Mouse (Mus musculus) lung, embryonic 15.5 days (tissue): ENCODE data around the gene Rmnd5b. TPM values are rescaled to one million over a fixed set of nuclear protein-coding genes. Genes with fewer than 3 reads are reported as not detected.

Source experiments
- ATAC-seq: fragments of 200-750 bp; cut with Nextera tagmentation; 2 replicates; pipeline ENCODE4 v1.8.0; 2017; ENCODE audit warnings: moderate number of reproducible peaks, borderline replicate concordance; ENCODE audit not compliant: low FRiP score, low TSS enrichment; ENCODE audit errors: extremely low read depth
- H3K27ac ChIP-seq: fragments of 300-500 bp; sonication (generic); 2 replicates; pipeline ENCODE4 v1.5.1; 2015; ENCODE audit warnings: moderate library complexity, mild to moderate bottlenecking, inconsistent platforms
- H3K27me3 ChIP-seq: fragments of 300-500 bp; sonication (generic); 2 replicates; pipeline ENCODE4 v1.6.1; 2015; ENCODE audit warnings: inconsistent platforms
- H3K36me3 ChIP-seq: fragments of 300-500 bp; sonication (generic); 2 replicates; pipeline ENCODE4 v1.6.1; 2015; ENCODE audit warnings: inconsistent platforms
- H3K4me1 ChIP-seq: fragments of 300-500 bp; sonication (generic); 2 replicates; pipeline ENCODE4 v1.6.1; 2015; ENCODE audit warnings: inconsistent platforms
- H3K4me2 ChIP-seq: fragments of 300-500 bp; sonication (generic); 2 replicates; pipeline ENCODE4 v1.6.1; 2015; ENCODE audit warnings: inconsistent platforms, mild to moderate bottlenecking, moderate library complexity
- H3K4me3 ChIP-seq: fragments of 300-500 bp; sonication (generic); 2 replicates; pipeline ENCODE4 v1.5.1; 2015; ENCODE audit warnings: mild to moderate bottlenecking, inconsistent platforms
- H3K9ac ChIP-seq: fragments of 300-500 bp; sonication (generic); 2 replicates; pipeline ENCODE4 v1.6.1; 2015; ENCODE audit warnings: inconsistent platforms
- H3K9me3 ChIP-seq: fragments of 300-500 bp; sonication (generic); 2 replicates; pipeline ENCODE4 v1.6.1; 2016; ENCODE audit warnings: inconsistent platforms
- WGBS: fragments of 180-500 bp; shearing (Covaris S2); methylation state at CpG from one replicate; pipeline ENCODE4 v1.1.7; 2015; 5-methylcytosine and 5-hydroxymethylcytosine counted together
- polyA plus RNA-seq: library from polyadenylated mRNA; unstranded; fragments of >200 nt; fragmentation: Nextera tagmentation; extraction: Ambion mirVana; gene quantifications from 2 replicates; pipeline ENCODE4 v1.2.1, GENCODE M21; 2015

The Rmnd5b gene
- polyA plus RNA-seq, 1 experiment from 2014 or later = 43.8 TPM

DNA sequence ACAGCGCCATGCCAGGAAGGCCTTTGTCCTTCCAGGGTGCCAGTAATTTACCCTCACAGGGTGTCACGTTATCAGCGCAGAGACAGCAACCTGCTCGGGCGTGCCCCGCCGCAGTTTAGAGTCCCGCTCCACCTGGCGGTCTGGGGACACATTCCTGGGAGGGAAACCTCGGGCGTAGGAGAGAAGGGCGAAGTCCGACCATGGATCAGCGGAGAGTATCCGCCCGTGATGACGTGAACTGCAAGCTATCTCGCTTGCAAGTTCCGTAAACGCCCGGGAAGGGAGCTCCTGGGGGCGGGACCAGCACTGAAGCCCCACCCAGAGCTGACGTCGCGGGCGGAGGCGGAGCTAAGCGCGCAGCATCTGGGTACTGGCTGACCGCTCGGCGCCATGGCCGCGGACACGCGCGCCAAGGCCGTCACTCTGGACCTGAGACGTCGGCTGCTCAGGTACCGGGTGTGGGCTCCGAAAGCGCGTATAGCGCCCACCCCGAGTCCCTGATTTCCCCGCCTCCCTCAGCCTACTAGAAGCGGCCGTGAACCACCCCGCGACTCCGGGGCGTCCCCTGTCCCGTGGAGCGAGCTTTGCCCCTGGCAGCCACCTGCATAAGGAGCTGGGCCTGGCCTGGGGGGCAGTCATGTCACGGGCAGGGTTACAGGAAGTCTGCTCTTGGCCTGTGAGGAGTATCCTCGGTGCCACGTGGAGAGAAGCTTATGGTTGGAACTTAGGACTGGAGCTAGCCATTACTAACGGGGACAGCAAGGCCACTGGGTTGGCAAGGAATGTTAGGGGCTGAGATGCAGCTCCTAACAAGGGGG, 51.1 kb downstream of the Rmnd5b start, which contains the start of gene Phykpl:
Gene Phykpl (plus strand): TSS at position 327 of the 818 bp plus-strand sequence.
- peak; percentile 95 for ATAC-seq

DNA sequence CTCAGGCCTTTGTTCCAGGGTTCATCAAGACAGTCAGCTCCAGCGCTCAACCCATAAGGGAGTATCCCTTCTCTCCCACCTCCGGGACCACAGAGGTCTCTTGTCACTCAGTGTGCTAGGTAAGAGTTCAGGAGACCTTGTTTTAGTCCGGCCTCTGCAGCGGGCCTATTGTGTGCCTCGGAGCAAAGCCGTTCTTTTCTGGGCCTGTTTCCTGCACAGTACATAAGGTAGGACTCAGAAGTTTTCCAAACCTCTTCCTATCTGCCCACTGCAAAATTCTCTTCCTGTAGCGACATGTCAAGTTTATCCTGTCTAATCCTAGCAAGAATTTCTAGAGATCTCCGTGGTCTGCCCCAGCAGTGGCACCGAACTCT, 51.7 kb downstream of the Rmnd5b start:
- H3K4me3 ChIP-seq = peak overlapping the region; percentile 81
- WGBS = 15% methylated on average over 9 of the region's 9 CpGs

More for the DNA sequence above, 51.1 kb downstream of the Rmnd5b start, which contains the start of gene Phykpl:
- H3K36me3 ChIP-seq = peaks cover 27% of the 10 kb centered on the region
- H3K27me3 ChIP-seq = no peaks in the 10 kb centered on the region
- peak within 1 kb of the TSS; percentile 84 for H3K9ac ChIP-seq
- WGBS = under 1% methylated on average over 59 of the region's 59 CpGs
- peaks cover 19% of the 10 kb centered on the region for H3K4me1 ChIP-seq
- peak within 1 kb of the TSS; percentile 81 for H3K4me3 ChIP-seq
- H3K9me3 ChIP-seq = no peaks in the 10 kb centered on the region
- H3K27ac ChIP-seq = peak within 1 kb of the TSS; percentile 93
- peak within 1 kb of the TSS; percentile 86 for H3K4me2 ChIP-seq

GRCm38 (mm10) chr11:51582713-51583112, 53.0 kb downstream of the Rmnd5b start:
- 19% methylated on average over 8 of the region's 8 CpGs for WGBS
- no peak overlapping the region for H3K4me2 ChIP-seq
- H3K9me3 ChIP-seq = no peaks in the 10 kb centered on the region
- H3K9ac ChIP-seq = no peak overlapping the region
- H3K27me3 ChIP-seq = no peaks in the 10 kb centered on the region
- peaks cover 19% of the 10 kb centered on the region for H3K4me1 ChIP-seq
- H3K27ac ChIP-seq = no peak overlapping the region
- no peak overlapping the region for H3K4me3 ChIP-seq
- ATAC-seq = no peak
- H3K36me3 ChIP-seq = peaks cover 9% of the 10 kb centered on the region

More for the DNA sequence above, 51.7 kb downstream of the Rmnd5b start:
- peak overlapping the region; percentile 93 for H3K27ac ChIP-seq
- peaks cover 19% of the 10 kb centered on the region for H3K4me1 ChIP-seq
- H3K27me3 ChIP-seq = no peaks in the 10 kb centered on the region
- H3K9ac ChIP-seq = peak overlapping the region; percentile 84
- H3K9me3 ChIP-seq = no peaks in the 10 kb centered on the region
- peaks cover 21% of the 10 kb centered on the region for H3K36me3 ChIP-seq
- peak; percentile 11; the same call in 1 of the 2 replicates for ATAC-seq
- peak overlapping the region; percentile 86 for H3K4me2 ChIP-seq

DNA sequence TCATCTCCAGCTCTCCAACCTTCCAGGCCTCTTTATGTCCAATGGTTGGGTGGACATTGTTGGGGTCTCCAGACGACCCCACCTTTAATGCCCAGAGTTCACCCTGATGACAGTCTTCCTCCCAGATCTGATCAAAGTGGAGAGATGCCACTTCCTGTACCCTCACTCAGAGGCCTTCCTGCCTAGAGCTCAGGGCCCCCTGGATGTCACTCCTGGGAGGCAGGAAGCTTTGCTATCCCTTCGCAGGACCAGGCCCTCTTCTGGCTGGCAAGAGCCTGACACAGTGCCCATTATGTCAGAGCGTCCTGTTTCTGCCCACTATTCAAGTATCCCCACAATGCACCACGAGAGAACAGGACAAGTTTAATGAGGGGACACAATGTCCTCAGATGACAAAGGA, 56.7 kb downstream of the Rmnd5b start:
- H3K4me1 ChIP-seq = peaks cover 5% of the 10 kb centered on the region
- 60% methylated on average over 4 of the region's 4 CpGs for WGBS
- H3K27ac ChIP-seq = no peak overlapping the region

DNA sequence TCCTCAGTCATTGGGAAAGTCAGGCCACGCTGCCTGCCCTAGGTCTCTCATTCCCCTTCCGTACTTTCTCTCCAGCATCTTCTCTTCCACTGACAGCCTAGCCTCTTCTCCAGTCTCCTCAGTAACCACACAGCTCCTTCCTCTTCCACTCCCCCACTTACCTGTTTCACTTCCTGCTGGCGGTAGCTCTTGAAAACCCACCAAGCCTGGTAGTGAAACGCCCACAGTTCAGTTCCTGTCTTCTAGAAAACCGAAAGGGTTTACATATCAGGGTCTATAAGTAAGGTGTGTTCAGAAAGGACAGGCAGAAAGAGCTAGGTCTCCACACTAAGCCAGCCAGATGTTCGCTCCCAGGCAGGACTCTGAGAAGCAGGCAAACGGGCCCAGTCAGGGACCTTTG, 58.1 kb downstream of the Rmnd5b start:
- Histone ChIP-seq H3K9ac (no peak overlapping the region), H3K4me1 (no peaks in the 10 kb centered on the region), H3K9me3 (no peaks in the 10 kb centered on the region), H3K4me2 (no peak overlapping the region), H3K36me3 (no peaks in the 10 kb centered on the region), H3K27ac (no peak overlapping the region), H3K4me3 (no peak overlapping the region), H3K27me3 (no peaks in the 10 kb centered on the region)
- 64% methylated on average over 7 of the region's 7 CpGs for whole genome bisulfite sequencing
- ATAC-seq = no peak

More for the DNA sequence above, 56.7 kb downstream of the Rmnd5b start:
- H3K9ac ChIP-seq = no peak overlapping the region
- H3K27me3 ChIP-seq = no peaks in the 10 kb centered on the region
- H3K9me3 ChIP-seq = no peaks in the 10 kb centered on the region
- ATAC-seq = no peak
- H3K4me3 ChIP-seq = no peak overlapping the region
- H3K4me2 ChIP-seq = no peak overlapping the region
- H3K36me3 ChIP-seq = no peaks in the 10 kb centered on the region

GRCm38 (mm10) chr11:51576454-51576853, 59.2 kb downstream of the Rmnd5b start:
- Histone ChIP-seq H3K27ac (no peak overlapping the region), H3K27me3 (no peaks in the 10 kb centered on the region), H3K4me1 (no peaks in the 10 kb centered on the region), H3K9me3 (no peaks in the 10 kb centered on the region), H3K4me2 (no peak overlapping the region), H3K36me3 (no peaks in the 10 kb centered on the region), H3K4me3 (no peak overlapping the region), H3K9ac (no peak overlapping the region)
- no peak for ATAC-seq
- 75% methylated on average over 4 of the region's 4 CpGs for WGBS

Other genes starting within 250 kb of the Rmnd5b start
- 18.1 and 20.8 TPM in 2 replicates for gene Phykpl, start 51.1 kb downstream of the Rmnd5b start, polyA plus RNA-seq
- gene Hnrnpab, start 29.0 kb downstream of the Rmnd5b start, polyA plus RNA-seq = 465 and 488 TPM in 2 replicates
- 126 and 144 TPM in 2 replicates for gene Nhp2, start 16.2 kb downstream of the Rmnd5b start, polyA plus RNA-seq
- 46.2 and 46.6 TPM in 2 replicates for gene N4bp3, start 14.9 kb upstream of the Rmnd5b start, polyA plus RNA-seq
- gene D930048N14Rik, start 15.1 kb upstream of the Rmnd5b start, polyA plus RNA-seq = 2.7 and 3.9 TPM in 2 replicates
- gene 0610009B22Rik, start 53.0 kb upstream of the Rmnd5b start, polyA plus RNA-seq = 98.9 and 99.4 TPM in 2 replicates
- gene Sec24a, start 127.7 kb upstream of the Rmnd5b start, polyA plus RNA-seq = 10.6 and 12.6 TPM in 2 replicates
- gene Sar1b, start 127.8 kb upstream of the Rmnd5b start, polyA plus RNA-seq = 104 and 120 TPM in 2 replicates
- 2.3 and 2.4 TPM in 2 replicates for gene Jade2, start 221.8 kb upstream of the Rmnd5b start, polyA plus RNA-seq